Mouse (Mus musculus): ENCODE data around the gene Aif1l. TPM values are rescaled to one million over a fixed set of nuclear protein-coding genes. Genes with fewer than 3 reads are reported as not detected.

Aif1l gene
- polyA plus RNA-seq, 1 experiment, result not detected

DNA sequence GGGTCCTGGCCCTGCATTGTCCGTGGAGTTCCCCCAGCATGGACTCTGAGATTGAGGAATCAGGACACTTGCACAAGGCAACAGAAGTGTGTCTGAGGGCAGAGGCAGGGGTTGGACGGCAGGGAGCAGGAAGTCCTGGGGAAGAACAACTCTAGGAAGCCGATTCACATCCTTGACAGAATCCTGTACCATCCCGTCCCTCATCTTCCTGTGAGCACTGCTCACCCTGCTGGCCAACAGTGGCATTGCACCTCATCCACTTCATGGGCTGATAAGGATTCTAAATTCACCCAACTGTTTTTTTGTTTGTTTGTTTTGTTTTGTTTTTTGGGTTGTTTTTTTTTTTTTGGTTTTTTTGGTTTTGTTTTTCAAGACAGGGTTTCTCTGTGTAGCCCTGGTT is 34.8 kb upstream of the Aif1l start:
- no peaks in the 10 kb centered on the region for H3K4me1 ChIP-seq (ENCODE audit: control insufficient read depth)
- no peaks in the 10 kb centered on the region for H3K9me3 ChIP-seq (ENCODE audit: control insufficient read depth, low read length)
- H3K36me3 ChIP-seq (ENCODE audit: control insufficient read depth), result no peaks in the 10 kb centered on the region
- no peak overlapping the region for H3K4me3 ChIP-seq (replicated peaks)
- H3K27me3 ChIP-seq (ENCODE audit: control insufficient read depth), result peaks cover 2% of the 10 kb centered on the region
- TF ChIP-seq TAL1 (IDR thresholded peaks at IDR 0.05; ENCODE audit: low read length), result no peak
- TF ChIP-seq GATA1 (IDR thresholded peaks at IDR 0.05; ENCODE audit: low read length), result no peak

DNA sequence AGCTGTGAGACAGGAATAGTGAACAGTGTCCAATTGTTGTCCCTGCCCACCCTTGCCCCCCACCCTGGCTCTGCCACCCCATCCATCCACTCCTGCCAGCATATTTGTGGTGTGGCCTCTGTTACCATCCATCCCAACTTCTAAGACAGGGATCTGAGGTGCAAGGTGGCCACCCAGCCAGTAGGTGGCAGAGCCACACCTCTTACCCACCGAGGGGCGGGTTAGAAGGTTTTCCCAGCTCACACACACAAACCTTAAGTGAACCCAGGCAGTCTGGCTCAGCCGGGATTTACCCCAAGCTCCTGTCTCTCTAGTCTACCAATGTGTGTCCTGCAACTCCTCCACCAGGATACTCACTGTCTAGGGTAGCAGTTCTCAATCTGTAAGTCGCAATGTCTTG is 32.3 kb upstream of the Aif1l start:
- no peaks in the 10 kb centered on the region for H3K9me3 ChIP-seq (ENCODE audit: control insufficient read depth, low read length)
- H3K27me3 ChIP-seq (ENCODE audit: control insufficient read depth), result peaks cover 2% of the 10 kb centered on the region
- H3K4me1 ChIP-seq (ENCODE audit: control insufficient read depth), result no peaks in the 10 kb centered on the region
- H3K36me3 ChIP-seq (ENCODE audit: control insufficient read depth), result no peaks in the 10 kb centered on the region
- no peak overlapping the region for H3K4me3 ChIP-seq (replicated peaks)
- TF ChIP-seq TAL1 (IDR thresholded peaks at IDR 0.05; ENCODE audit: low read length) (no peak), GATA1 (IDR thresholded peaks at IDR 0.05; ENCODE audit: low read length) (no peak)

DNA sequence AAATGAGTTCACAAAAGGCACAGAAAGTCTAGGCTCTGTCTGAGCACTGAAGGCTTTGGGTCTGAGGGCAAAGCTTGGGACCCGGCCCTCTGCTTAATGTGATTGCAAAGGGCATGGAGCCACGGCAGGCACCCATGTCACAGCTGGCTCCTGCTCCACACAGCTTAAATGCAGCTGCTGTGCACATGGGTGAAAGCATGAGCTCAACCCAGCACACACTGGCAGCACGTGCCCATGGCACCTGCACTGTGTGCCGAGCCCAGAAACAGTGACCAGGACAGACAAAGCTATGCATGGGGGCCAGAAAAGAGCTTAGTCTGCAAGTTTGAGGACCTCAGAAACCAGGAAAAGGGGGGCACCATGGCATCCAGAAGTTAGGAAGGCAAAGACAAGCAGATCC is 26.3 kb upstream of the Aif1l start:
- Histone ChIP-seq H3K4me1 (ENCODE audit: control insufficient read depth) (no peaks in the 10 kb centered on the region), H3K9me3 (ENCODE audit: control insufficient read depth, low read length) (no peaks in the 10 kb centered on the region), H3K27me3 (ENCODE audit: control insufficient read depth) (no peaks in the 10 kb centered on the region), H3K36me3 (ENCODE audit: control insufficient read depth) (no peaks in the 10 kb centered on the region), H3K4me3 (replicated peaks) (no peak overlapping the region)
- no peak for TF ChIP-seq GATA1 (IDR thresholded peaks at IDR 0.05; ENCODE audit: low read length)
- no peak for TF ChIP-seq TAL1 (IDR thresholded peaks at IDR 0.05; ENCODE audit: low read length)

DNA sequence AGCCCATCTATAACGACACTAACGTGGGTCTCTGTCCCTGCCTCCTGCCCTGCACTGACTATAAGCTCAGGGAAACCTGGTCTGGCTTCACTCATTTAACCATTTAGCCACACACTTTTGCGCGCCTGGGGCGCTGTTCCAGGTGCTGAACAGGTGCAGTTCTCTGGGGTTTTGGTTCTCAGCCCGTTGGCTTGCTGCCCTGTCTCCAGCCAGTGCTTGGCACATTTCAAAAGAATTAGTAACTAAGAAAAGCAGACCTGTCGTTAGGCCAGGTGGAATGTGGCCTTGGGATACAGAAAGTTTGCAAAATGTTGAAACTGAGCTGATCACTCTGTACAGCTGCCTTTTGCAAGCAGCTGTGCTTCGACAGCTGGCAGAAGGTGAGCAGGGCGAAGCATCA is 25.1 kb upstream of the Aif1l start:
- Histone ChIP-seq H3K4me3 (replicated peaks) (no peak overlapping the region), H3K9me3 (ENCODE audit: control insufficient read depth, low read length) (no peaks in the 10 kb centered on the region), H3K4me1 (ENCODE audit: control insufficient read depth) (no peaks in the 10 kb centered on the region), H3K27me3 (ENCODE audit: control insufficient read depth) (no peaks in the 10 kb centered on the region), H3K36me3 (ENCODE audit: control insufficient read depth) (no peaks in the 10 kb centered on the region)
- TF ChIP-seq TAL1 (IDR thresholded peaks at IDR 0.05; ENCODE audit: low read length), result no peak
- no peak for TF ChIP-seq GATA1 (IDR thresholded peaks at IDR 0.05; ENCODE audit: low read length)

DNA sequence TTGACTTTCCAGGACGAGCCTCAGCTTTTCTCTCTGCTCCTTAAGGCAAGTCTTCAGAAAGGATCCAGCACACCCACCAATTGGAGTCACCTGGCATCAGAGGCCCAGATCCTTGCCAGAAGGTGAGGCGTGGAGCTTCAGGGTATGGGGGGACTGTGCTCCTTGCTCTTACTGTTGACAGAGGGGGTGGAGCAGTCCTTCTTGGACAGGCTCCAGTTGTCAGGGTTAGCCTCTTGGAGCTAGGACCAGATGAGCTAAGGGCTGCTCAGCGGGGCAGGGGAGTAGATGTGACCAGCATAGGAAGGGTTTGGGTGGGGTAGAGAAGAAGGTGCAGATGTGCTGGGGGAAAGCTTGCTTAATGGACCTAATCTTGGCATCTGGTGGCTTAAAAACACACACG is 24.0 kb upstream of the Aif1l start:
- Histone ChIP-seq H3K27me3 (ENCODE audit: control insufficient read depth) (no peaks in the 10 kb centered on the region), H3K36me3 (ENCODE audit: control insufficient read depth) (no peaks in the 10 kb centered on the region), H3K9me3 (ENCODE audit: control insufficient read depth, low read length) (no peaks in the 10 kb centered on the region), H3K4me1 (ENCODE audit: control insufficient read depth) (no peaks in the 10 kb centered on the region), H3K4me3 (replicated peaks) (no peak overlapping the region)
- TF ChIP-seq TAL1 (IDR thresholded peaks at IDR 0.05; ENCODE audit: low read length), result no peak

DNA sequence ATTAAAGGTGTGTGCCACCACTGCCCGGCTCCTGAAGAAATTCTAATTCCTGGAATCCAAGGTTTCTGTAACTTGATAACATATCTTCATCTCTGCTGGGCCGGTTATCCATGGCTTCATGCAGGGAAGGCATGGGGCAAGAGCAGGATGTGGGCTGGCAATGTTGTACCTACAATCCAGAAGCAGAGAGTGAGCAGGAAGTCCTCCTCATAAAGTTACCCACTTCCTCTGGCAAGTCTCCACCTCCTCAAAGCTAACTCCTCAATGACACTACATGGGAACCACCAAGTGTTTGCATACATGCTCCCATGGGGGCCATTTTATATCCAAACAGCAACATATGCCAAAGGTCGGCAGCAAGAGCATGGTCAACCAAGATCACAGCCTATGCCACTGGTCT is 20.3 kb upstream of the Aif1l start:
- Histone ChIP-seq H3K9me3 (ENCODE audit: control insufficient read depth, low read length) (no peaks in the 10 kb centered on the region), H3K27me3 (ENCODE audit: control insufficient read depth) (no peaks in the 10 kb centered on the region), H3K36me3 (ENCODE audit: control insufficient read depth) (no peaks in the 10 kb centered on the region), H3K4me3 (replicated peaks) (no peak overlapping the region), H3K4me1 (ENCODE audit: control insufficient read depth) (no peaks in the 10 kb centered on the region)
- TF ChIP-seq TAL1 (IDR thresholded peaks at IDR 0.05; ENCODE audit: low read length) (no peak), GATA1 (IDR thresholded peaks at IDR 0.05; ENCODE audit: low read length) (no peak)

DNA sequence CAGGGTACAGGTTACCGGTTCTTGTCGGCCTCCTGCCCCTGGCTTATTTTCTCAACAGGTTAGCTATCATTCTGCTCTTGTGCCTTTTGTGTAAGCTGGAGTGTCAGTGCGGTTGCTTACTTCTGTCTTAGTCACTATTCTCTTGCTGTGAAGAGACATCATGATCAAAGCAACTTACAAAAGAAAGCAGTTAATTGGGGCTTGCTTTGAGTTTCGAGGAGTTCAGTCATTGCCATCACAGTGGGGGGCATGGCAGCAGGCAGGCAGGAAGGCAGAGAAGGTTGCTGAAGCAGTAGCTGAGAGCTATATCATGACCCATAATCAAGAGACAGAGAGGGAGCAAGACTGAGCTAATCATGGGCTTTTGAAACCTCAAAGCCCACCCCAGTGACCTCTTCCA is 15.4 kb upstream of the Aif1l start:
- H3K27me3 ChIP-seq (ENCODE audit: control insufficient read depth), result no peaks in the 10 kb centered on the region
- no peaks in the 10 kb centered on the region for H3K4me1 ChIP-seq (ENCODE audit: control insufficient read depth)
- H3K9me3 ChIP-seq (ENCODE audit: control insufficient read depth, low read length), result no peaks in the 10 kb centered on the region
- H3K4me3 ChIP-seq (replicated peaks), result no peak overlapping the region
- no peak for TF ChIP-seq TAL1 (IDR thresholded peaks at IDR 0.05; ENCODE audit: low read length)
- no peak for TF ChIP-seq GATA1 (IDR thresholded peaks at IDR 0.05; ENCODE audit: low read length)
- H3K36me3 ChIP-seq (ENCODE audit: control insufficient read depth), result no peaks in the 10 kb centered on the region

DNA sequence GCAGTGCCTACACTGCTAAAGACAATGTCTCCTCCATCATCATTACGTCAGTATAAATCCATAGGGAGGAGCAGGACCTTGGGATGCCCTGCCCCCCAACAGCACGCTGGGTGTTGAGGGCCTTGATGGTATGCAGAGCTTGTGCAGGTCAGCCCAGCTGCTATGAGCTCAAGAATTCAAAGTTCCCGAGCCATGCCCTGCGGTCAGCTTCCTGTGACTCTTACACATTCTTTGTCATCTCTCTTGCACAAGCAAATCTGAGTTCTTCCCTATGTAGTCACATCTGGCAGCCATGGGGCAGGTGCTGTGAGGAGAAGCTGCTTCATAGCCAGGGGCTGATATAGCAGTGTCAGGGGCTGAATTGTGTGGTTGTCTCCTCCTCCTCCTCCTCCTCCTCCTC is 14.9 kb upstream of the Aif1l start:
- TF ChIP-seq TAL1 (IDR thresholded peaks at IDR 0.05; ENCODE audit: low read length) (no peak), GATA1 (IDR thresholded peaks at IDR 0.05; ENCODE audit: low read length) (no peak)
- Histone ChIP-seq H3K36me3 (ENCODE audit: control insufficient read depth) (no peaks in the 10 kb centered on the region), H3K9me3 (ENCODE audit: control insufficient read depth, low read length) (no peaks in the 10 kb centered on the region), H3K4me3 (replicated peaks) (no peak overlapping the region), H3K27me3 (ENCODE audit: control insufficient read depth) (no peaks in the 10 kb centered on the region), H3K4me1 (ENCODE audit: control insufficient read depth) (no peaks in the 10 kb centered on the region)

DNA sequence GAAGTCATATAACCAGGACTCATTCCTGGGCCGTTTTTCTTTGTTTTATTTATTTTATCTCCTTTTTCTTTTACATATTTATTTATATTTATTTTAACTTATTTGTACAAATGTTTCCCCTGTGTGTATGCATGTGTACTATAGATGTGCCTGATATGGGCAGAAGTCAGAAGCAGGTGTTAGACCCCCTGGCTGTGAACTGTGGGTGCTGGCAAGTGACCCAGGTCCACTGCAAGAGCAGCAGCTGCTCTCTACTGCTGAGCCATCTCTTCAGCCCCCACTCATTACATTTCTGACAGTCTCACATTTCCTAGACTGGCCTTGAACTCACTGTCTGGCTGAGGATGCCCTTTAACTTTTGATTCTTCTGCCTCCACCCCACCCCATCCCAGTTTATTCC is 11.6 kb upstream of the Aif1l start:
- no peaks in the 10 kb centered on the region for H3K9me3 ChIP-seq (ENCODE audit: control insufficient read depth, low read length)
- TF ChIP-seq GATA1 (IDR thresholded peaks at IDR 0.05; ENCODE audit: low read length) (no peak), TAL1 (IDR thresholded peaks at IDR 0.05; ENCODE audit: low read length) (no peak)

DNA sequence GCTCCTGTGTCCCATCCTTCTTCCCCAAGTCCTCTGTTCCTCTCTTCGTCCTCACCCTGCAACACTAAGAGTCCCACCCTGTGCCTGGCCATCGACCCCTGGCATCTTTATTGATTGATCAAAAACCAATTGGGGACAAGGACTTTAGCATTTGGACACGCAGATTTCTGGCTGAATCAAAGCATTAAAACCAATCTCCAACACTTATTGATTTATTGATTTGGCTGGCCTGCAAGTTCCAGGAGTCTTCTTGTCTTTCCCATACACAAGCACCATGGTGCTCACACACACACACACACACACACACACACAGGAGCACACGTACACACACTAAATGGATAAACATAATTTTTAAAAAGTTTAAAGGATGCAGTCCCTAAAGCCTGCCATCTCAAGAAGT is 6.9 kb upstream of the Aif1l start:
- H3K27me3 ChIP-seq (ENCODE audit: control insufficient read depth), result peaks cover 10% of the 10 kb centered on the region
- H3K36me3 ChIP-seq (ENCODE audit: control insufficient read depth), result no peaks in the 10 kb centered on the region
- TF ChIP-seq GATA1 (IDR thresholded peaks at IDR 0.05; ENCODE audit: low read length) (no peak), TAL1 (IDR thresholded peaks at IDR 0.05; ENCODE audit: low read length) (no peak)
- H3K4me1 ChIP-seq (ENCODE audit: control insufficient read depth), result no peaks in the 10 kb centered on the region
- H3K9me3 ChIP-seq (ENCODE audit: control insufficient read depth, low read length), result no peaks in the 10 kb centered on the region
- H3K4me3 ChIP-seq (replicated peaks), result no peak overlapping the region

More for the DNA sequence above, 11.6 kb upstream of the Aif1l start:
- no peak overlapping the region for H3K4me3 ChIP-seq (replicated peaks)
- H3K36me3 ChIP-seq (ENCODE audit: control insufficient read depth), result no peaks in the 10 kb centered on the region
- no peaks in the 10 kb centered on the region for H3K4me1 ChIP-seq (ENCODE audit: control insufficient read depth)
- no peaks in the 10 kb centered on the region for H3K27me3 ChIP-seq (ENCODE audit: control insufficient read depth)
